9 mouse cellular contexts compared by ENCODE assay signal in genomic region chr2:163054891-163055494, GRCm38 (mm10). TPM values are rescaled to one million over a fixed set of nuclear protein-coding genes. Genes with fewer than 3 reads are reported as not detected.
A peak's percentile ranks its signal among the peaks of the same experiment; 100 is the strongest.
DNase-seq lines count a peak whose midpoint lies in the region; ATAC-seq and TF ChIP-seq lines count a peak whose summit lies in the region.
"Had no signal": no experiment of that assay in that cellular context is flagged by ENCODE, and none has a peak within 500 bp of the region (broad histone marks: within the 10 kb centered on the region; RNA-seq: fewer than 3 reads in every experiment).

No protein-coding gene starts in this region.

- H3K9me3 ChIP-seq in forebrain, embryonic 15.5 days: no peaks in the 10 kb centered on the region
- no peaks in the 10 kb centered on the region for H3K9me3 ChIP-seq in limb, embryonic 14.5 days (ENCODE audit: control insufficient read depth, low read length)
- no peaks in the 10 kb centered on the region for H3K9me3 ChIP-seq in neural tube, embryonic 15.5 days (replicated peaks)

- H3K36me3 ChIP-seq in forebrain, embryonic 15.5 days: no peaks in the 10 kb centered on the region
- H3K36me3 ChIP-seq in limb, embryonic 14.5 days (ENCODE audit: control insufficient read depth, insufficient read depth, low read length): 0 out of 2 replicates have a peak, but pooled peaks cover 4% of the 10 kb centered on the region
- no peaks in the 10 kb centered on the region for H3K36me3 ChIP-seq in neural tube, embryonic 15.5 days

- H3K27me3 ChIP-seq in forebrain, embryonic 15.5 days: no peaks in the 10 kb centered on the region
- H3K27me3 ChIP-seq in limb, embryonic 14.5 days (ENCODE audit: control insufficient read depth, insufficient read depth, low read length): no peaks in the 10 kb centered on the region
- peaks cover 15% of the 10 kb centered on the region for H3K27me3 ChIP-seq in neural tube, embryonic 15.5 days (replicated peaks)

- peak overlapping the region; percentile 83 for H3K4me2 ChIP-seq in forebrain, embryonic 15.5 days (replicated peaks)
- H3K4me2 ChIP-seq in limb, embryonic 14.5 days (replicated peaks; ENCODE audit: low read depth, low read length, severe bottlenecking): peak overlapping the region; percentile 99
- peak overlapping the region; percentile 100 for H3K4me2 ChIP-seq in neural tube, embryonic 15.5 days

- H3K27ac ChIP-seq in forebrain, embryonic 15.5 days (replicated peaks): no peak overlapping the region
- H3K27ac ChIP-seq in limb, embryonic 14.5 days (replicated peaks; ENCODE audit: low read depth, low read length): 0 out of 2 replicates have a peak overlapping the region, but pooled peaks have one; percentile 19
- no peak overlapping the region for H3K27ac ChIP-seq in neural tube, embryonic 15.5 days (replicated peaks)

- peak overlapping the region; percentile 46 for H3K4me3 ChIP-seq in forebrain, embryonic 15.5 days
- peak overlapping the region; percentile 68 for H3K4me3 ChIP-seq in limb, embryonic 14.5 days (replicated peaks; ENCODE audit: low read length)
- H3K4me3 ChIP-seq in neural tube, embryonic 15.5 days (replicated peaks): peak overlapping the region; percentile 61

- peak; percentile 28 for ATAC-seq in forebrain, embryonic 15.5 days (replicated peaks)
- no peak for ATAC-seq in limb, embryonic 14.5 days (ENCODE audit: low FRiP score, low read depth)
- ATAC-seq in neural tube, embryonic 15.5 days (ENCODE audit: low FRiP score): no peak

- peaks cover 24% of the 10 kb centered on the region for H3K4me1 ChIP-seq in forebrain, embryonic 15.5 days
- H3K4me1 ChIP-seq in limb, embryonic 14.5 days (ENCODE audit: control insufficient read depth, insufficient read depth, low read length): peaks cover 10% of the 10 kb centered on the region; the same call in 1 of the 2 replicates
- H3K4me1 ChIP-seq in neural tube, embryonic 15.5 days: peaks cover 19% of the 10 kb centered on the region

- under 1% methylated on average over 38 of the region's 38 CpGs for WGBS in forebrain, embryonic 15.5 days
- under 1% methylated on average over 35 of the region's 38 CpGs for WGBS in limb, embryonic 14.5 days
- WGBS in neural tube, embryonic 15.5 days: under 1% methylated on average over 38 of the region's 38 CpGs

- peak; percentile 10 to 19 for DNase-seq in layer of hippocampus, postnatal 10 days (ENCODE audit: low spot score in 2 of 2)
- DNase-seq in layer of hippocampus, postnatal 36 days: no peak
- peak; percentile 3 for DNase-seq in T-cell, adult 2 months (ENCODE audit: low spot score)
- no peak for DNase-seq in limb, embryonic 14.5 days (ENCODE audit: low spot score)
- DNase-seq in urinary bladder, postnatal 14 days (ENCODE audit: low spot score): no peak
- no peak for DNase-seq in right cerebral cortex, adult 18-20 months

- peak overlapping the region; percentile 13 for H3K9ac ChIP-seq in forebrain, embryonic 15.5 days (replicated peaks)
- H3K9ac ChIP-seq in limb, embryonic 14.5 days (ENCODE audit: low read depth, low read length, severe bottlenecking): peak overlapping the region; percentile 68
- peak overlapping the region; percentile 32; the same call in 1 of the 2 replicates for H3K9ac ChIP-seq in neural tube, embryonic 15.5 days (replicated peaks)

- TF ChIP-seq POLR2A in limb, embryonic 14.5 days (IDR thresholded peaks at IDR 0.05; ENCODE audit: borderline replicate concordance, extremely low read depth, insufficient read depth, insufficient read length): no peak

RNA-seq across cellular contexts. Expression of gene Mybl2, which starts 0.5 kb away (rescaled TPM):
- total RNA-seq in layer of hippocampus, postnatal 10 days (2021): 1 to 10 TPM; 2.6 to 3.4 TPM
- 1 to 10 TPM in 1 of 2 experiments, under 1 TPM in 1; 0.87 to 3.1 TPM for total RNA-seq in layer of hippocampus, postnatal 36 days (2021)
- 11.8 and 14.3 TPM in 2 replicates for polyA plus RNA-seq in forebrain, embryonic 15.5 days (2015; fragmentation: Nextera tagmentation; extraction: Ambion mirVana)
- 26.0 and 28.3 TPM in 2 replicates for polyA plus RNA-seq in limb, embryonic 14.5 days (2012; rRNA removed)
- polyA plus RNA-seq in limb, embryonic 14.5 days (2014; fragmentation: Nextera tagmentation; extraction: Ambion mirVana): 17.4 and 18.9 TPM in 2 replicates
- 2.8 and 9.3 TPM in 2 replicates for polyA plus RNA-seq in neural tube, embryonic 15.5 days (2015; fragmentation: Nextera tagmentation; extraction: Ambion mirVana)

RNA-seq across cellular contexts. Expression of gene Gtsf1l, which starts 32.7 kb away (rescaled TPM):
- total RNA-seq in layer of hippocampus, postnatal 10 days (2021): not detected
- not detected for total RNA-seq in layer of hippocampus, postnatal 36 days (2021)
- not detected in 2 replicates for polyA plus RNA-seq in forebrain, embryonic 15.5 days (2015; fragmentation: Nextera tagmentation; extraction: Ambion mirVana)
- not detected in 2 replicates for polyA plus RNA-seq in limb, embryonic 14.5 days (2012; rRNA removed)
- polyA plus RNA-seq in limb, embryonic 14.5 days (2014; fragmentation: Nextera tagmentation; extraction: Ambion mirVana): not detected in 2 replicates
- not detected in 2 replicates for polyA plus RNA-seq in neural tube, embryonic 15.5 days (2015; fragmentation: Nextera tagmentation; extraction: Ambion mirVana)
- total RNA-seq: hematopoietic stem cell, adult 5-6 weeks had no signal

RNA-seq across cellular contexts. Expression of gene Ift52, which starts 37.8 kb away (rescaled TPM):
- 10 to 100 TPM; 25.9 to 29.1 TPM for total RNA-seq in layer of hippocampus, postnatal 10 days (2021)
- total RNA-seq in layer of hippocampus, postnatal 36 days (2021): 10 to 100 TPM; 28.9 to 34.1 TPM
- polyA plus RNA-seq in forebrain, embryonic 15.5 days (2015; fragmentation: Nextera tagmentation; extraction: Ambion mirVana): 38.4 and 40.2 TPM in 2 replicates
- polyA plus RNA-seq in limb, embryonic 14.5 days (2012; rRNA removed): 33.3 and 39.7 TPM in 2 replicates
- polyA plus RNA-seq in limb, embryonic 14.5 days (2014; fragmentation: Nextera tagmentation; extraction: Ambion mirVana): 45.8 and 50.6 TPM in 2 replicates
- 32.7 and 37.9 TPM in 2 replicates for polyA plus RNA-seq in neural tube, embryonic 15.5 days (2015; fragmentation: Nextera tagmentation; extraction: Ambion mirVana)

Comparison
In these comparisons a context has a peak if more than half of its experiments do, and no peak if none do; other contexts are left out.
1. DNase-seq: peak in layer of hippocampus, postnatal 10 days (2 of 2) and T-cell, adult 2 months (single experiment); none in layer of hippocampus, postnatal 36 days (0 of 2), limb, embryonic 14.5 days (single experiment), urinary bladder, postnatal 14 days (single experiment) and right cerebral cortex, adult 18-20 months (single experiment).
2. H3K9ac ChIP-seq: peak in every context shown above with its lines; median percentile 68 in limb, embryonic 14.5 days; 32 in neural tube, embryonic 15.5 days; 13 in forebrain, embryonic 15.5 days.
3. Peak in every context shown above with its lines, with median percentiles within 50 percentile points of each other: H3K4me2 ChIP-seq and H3K4me3 ChIP-seq.